Mouse (Mus musculus) heart, embryonic 10.5 days (tissue): Measurements from ENCODE around the gene Kcnj5. TPM values are rescaled to one million over a fixed set of nuclear protein-coding genes. Genes with fewer than 3 reads are reported as not detected.

Experiments used
- polyA plus RNA-seq: library from polyadenylated mRNA; unstranded; fragments of >200 nt; fragmentation: Nextera tagmentation; extraction: Ambion mirVana; gene quantifications from 2 replicates; pipeline ENCODE4 v1.2.1, GENCODE M21; 2016

The Kcnj5 gene
- polyA plus RNA-seq, 1 experiment from 2014 or later: 24.1 TPM

Other genes with a start within 250 kb of the Kcnj5 start
- 2.8 and 4.3 TPM in 2 replicates for gene Arhgap32, start 228.2 kb downstream of the Kcnj5 start, polyA plus RNA-seq
- not detected in 2 replicates for gene Kcnj1, start 28.1 kb upstream of the Kcnj5 start, polyA plus RNA-seq
- gene Fli1, start 198.5 kb upstream of the Kcnj5 start, polyA plus RNA-seq: 17.5 and 20.8 TPM in 2 replicates